Mouse (Mus musculus) kidney, embryonic 16.5 days (tissue): Measurements from ENCODE around the gene Fam24b. TPM values are rescaled to one million over a fixed set of nuclear protein-coding genes. Genes with fewer than 3 reads are reported as not detected.

Experiments
- ATAC-seq: fragments of 200-750 bp; cut with Nextera tagmentation; 2 replicates; pipeline ENCODE4 v1.8.0; 2017; ENCODE audit warnings: moderate TSS enrichment; ENCODE audit not compliant: low FRiP score, low TSS enrichment
- H3K27ac ChIP-seq: fragments of 300-500 bp; sonication (generic); 2 replicates; pipeline ENCODE4 v1.5.1; 2014; ENCODE audit warnings: low read length
- H3K27me3 ChIP-seq: fragments of 300-500 bp; sonication (generic); 2 replicates; pipeline ENCODE4 v1.6.1; 2014; ENCODE audit warnings: low read length, control low read depth, mixed read lengths; ENCODE audit not compliant: insufficient read depth
- H3K36me3 ChIP-seq: fragments of 300-500 bp; sonication (generic); 2 replicates; pipeline ENCODE4 v1.6.1; 2014; ENCODE audit warnings: low read length, control low read depth, mixed read lengths; ENCODE audit not compliant: insufficient read depth
- H3K4me1 ChIP-seq: fragments of 300-500 bp; sonication (generic); 2 replicates; pipeline ENCODE4 v1.6.1; 2014; ENCODE audit warnings: low read length, control low read depth, mixed read lengths; ENCODE audit not compliant: insufficient read depth
- H3K4me2 ChIP-seq: fragments of 300-500 bp; sonication (generic); replicated peaks from 2 replicates; pipeline ENCODE4 v1.6.1; 2014; ENCODE audit warnings: low read depth, low read length
- H3K4me3 ChIP-seq: fragments of 300-500 bp; sonication (generic); 2 replicates; pipeline ENCODE4 v1.5.1; 2014; ENCODE audit warnings: mild to moderate bottlenecking, low read length
- H3K9ac ChIP-seq: fragments of 300-500 bp; sonication (generic); replicated peaks from 2 replicates; pipeline ENCODE4 v1.6.1; 2014; ENCODE audit warnings: low read length
- H3K9me3 ChIP-seq: fragments of 300-500 bp; sonication (generic); 2 replicates; pipeline ENCODE4 v1.6.1; 2016; ENCODE audit warnings: low read length, control low read depth
- WGBS: fragments of 180-500 bp; shearing (Covaris S2); extraction: QIAGEN DNeasy Blood & Tissue Kit; methylation state at CpG from one replicate; pipeline ENCODE4 v1.1.7; 2014; 5-methylcytosine and 5-hydroxymethylcytosine counted together
- polyA plus RNA-seq: library from polyadenylated mRNA; unstranded; fragments of >200 nt; fragmentation: Nextera tagmentation; extraction: Ambion mirVana; gene quantifications from 2 replicates; pipeline ENCODE4 v1.2.1, GENCODE M21; 2015

Fam24b gene
- polyA plus RNA-seq, 1 experiment from 2014 or later, result not detected

DNA sequence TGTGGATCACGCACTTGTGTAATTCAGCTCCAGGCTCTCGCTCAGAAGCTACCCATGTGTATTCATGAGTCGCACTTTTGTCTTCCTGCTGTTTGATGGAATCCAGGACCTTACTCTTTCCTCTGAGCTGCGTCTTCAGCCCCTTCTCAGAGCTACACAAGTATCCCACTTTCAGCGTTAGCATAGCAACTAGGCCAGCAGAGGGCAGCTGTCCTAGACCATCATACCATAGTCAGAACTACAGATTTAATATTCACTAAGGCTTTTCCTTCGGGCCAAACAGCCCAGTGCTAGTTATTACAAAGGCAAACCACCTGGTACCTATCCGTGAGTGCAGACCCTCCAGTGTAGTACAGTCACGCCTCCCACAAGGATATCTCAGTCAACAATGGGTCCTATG, 32.2 kb downstream of the Fam24b start:
- no peak overlapping the region for H3K27ac ChIP-seq
- H3K4me3 ChIP-seq, result no peak overlapping the region
- no peak overlapping the region for H3K4me2 ChIP-seq
- WGBS, result 77% methylated on average over 8 of the region's 8 CpGs
- ATAC-seq, result no peak
- no peaks in the 10 kb centered on the region for H3K27me3 ChIP-seq
- H3K9me3 ChIP-seq, result no peaks in the 10 kb centered on the region
- no peaks in the 10 kb centered on the region for H3K36me3 ChIP-seq
- H3K9ac ChIP-seq, result no peak overlapping the region
- H3K4me1 ChIP-seq, result no peaks in the 10 kb centered on the region

Other genes with a start within 250 kb of the Fam24b start
- not detected in 2 replicates for gene 4933402N03Rik, start 183.2 kb downstream of the Fam24b start, polyA plus RNA-seq
- gene 5430419D17Rik, start 155.1 kb downstream of the Fam24b start, polyA plus RNA-seq, result not detected in 2 replicates
- gene Cuzd1, start 7.2 kb downstream of the Fam24b start, polyA plus RNA-seq, result not detected in 2 replicates
- gene Fam24a, start 4.3 kb upstream of the Fam24b start, polyA plus RNA-seq, result not detected in 2 replicates
- 20.4 and 22.0 TPM in 2 replicates for gene 2310057M21Rik, start 33.2 kb upstream of the Fam24b start, polyA plus RNA-seq
- 65.1 and 66.1 TPM in 2 replicates for gene Pstk, start 41.6 kb upstream of the Fam24b start, polyA plus RNA-seq
- gene Ikzf5, start 81.0 kb upstream of the Fam24b start, polyA plus RNA-seq, result 13.9 and 15.8 TPM in 2 replicates
- 110 and 115 TPM in 2 replicates for gene Acadsb, start 81.1 kb upstream of the Fam24b start, polyA plus RNA-seq
- gene Hmx3, start 213.4 kb upstream of the Fam24b start, polyA plus RNA-seq, result not detected in 2 replicates
- gene Hmx2, start 219.3 kb upstream of the Fam24b start, polyA plus RNA-seq, result 0.46 and 0.66 TPM in 2 replicates
- gene Bub3, start 230.7 kb upstream of the Fam24b start, polyA plus RNA-seq, result 234 and 249 TPM in 2 replicates